Mouse (Mus musculus): Measurements from ENCODE around the gene Psmc4. TPM values are rescaled to one million over a fixed set of nuclear protein-coding genes. Genes with fewer than 3 reads are reported as not detected.

Psmc4 gene
- 374 and 379 TPM in 2 replicates for polyA plus RNA-seq (2016; fragmentation: Nextera tagmentation; extraction: Ambion mirVana)

GRCm38 (mm10) chr7:28049476-28050409, at the start of gene Psmc4:
Gene Psmc4 (minus strand): TSS chr7:28050101.
- H3K9me3 ChIP-seq = no peaks in the 10 kb centered on the region
- H3K36me3 ChIP-seq (replicated peaks) = peaks cover 42% of the 10 kb centered on the region
- peak within 1 kb of the TSS; percentile 85 for H3K4me2 ChIP-seq
- peaks cover 8% of the 10 kb centered on the region for H3K4me1 ChIP-seq
- H3K27ac ChIP-seq = no peak within 1 kb of the TSS
- 1% methylated on average over 52 of the region's 52 CpGs for WGBS
- peak within 1 kb of the TSS; percentile 83 for H3K9ac ChIP-seq
- peak within 1 kb of the TSS; percentile 60 for H3K4me3 ChIP-seq (replicated peaks)
- 0 out of 2 replicates have a peak, but pooled peaks cover 4% of the 10 kb centered on the region for H3K27me3 ChIP-seq
- ATAC-seq (ENCODE audit: low FRiP score) = peak; percentile 97

- WGBS = 93% methylated on average over 16 of the region's 16 CpGs
- Histone ChIP-seq H3K27me3 (peaks cover 7% of the 10 kb centered on the region), H3K4me3 (replicated peaks) (no peak overlapping the region), H3K36me3 (replicated peaks) (no peaks in the 10 kb centered on the region), H3K4me1 (no peaks in the 10 kb centered on the region), H3K27ac (no peak overlapping the region), H3K9me3 (peaks cover 8% of the 10 kb centered on the region), H3K9ac (no peak overlapping the region), H3K4me2 (no peak overlapping the region)
- ATAC-seq (ENCODE audit: low FRiP score) = no peak
Measured at GRCm38 (mm10) chr7:28099101-28099500, 49.2 kb upstream of the Psmc4 start.

- Histone ChIP-seq H3K36me3 (replicated peaks) (no peaks in the 10 kb centered on the region), H3K9ac (no peak overlapping the region), H3K27me3 (no peaks in the 10 kb centered on the region), H3K27ac (no peak overlapping the region), H3K9me3 (no peaks in the 10 kb centered on the region), H3K4me2 (no peak overlapping the region), H3K4me1 (0 out of 2 replicates have a peak, but pooled peaks cover 3% of the 10 kb centered on the region), H3K4me3 (replicated peaks) (no peak overlapping the region)
- no peak for ATAC-seq (ENCODE audit: low FRiP score)
- WGBS = 50% methylated on average over 11 of the region's 11 CpGs
Measured at GRCm38 (mm10) chr7:28093541-28093940, 43.6 kb upstream of the Psmc4 start.

- no peaks in the 10 kb centered on the region for H3K9me3 ChIP-seq
- 86% methylated on average over 16 of the region's 16 CpGs for WGBS
- no peak for ATAC-seq (ENCODE audit: low FRiP score)
- no peak overlapping the region for H3K27ac ChIP-seq
- H3K27me3 ChIP-seq = no peaks in the 10 kb centered on the region
- no peaks in the 10 kb centered on the region for H3K4me1 ChIP-seq
- no peak overlapping the region for H3K4me3 ChIP-seq (replicated peaks)
- H3K36me3 ChIP-seq (replicated peaks) = no peaks in the 10 kb centered on the region
- H3K9ac ChIP-seq = no peak overlapping the region
- no peak overlapping the region for H3K4me2 ChIP-seq
Measured at GRCm38 (mm10) chr7:28086236-28086635, 36.3 kb upstream of the Psmc4 start.

- 88% methylated on average over 7 of the region's 7 CpGs for WGBS
Measured at GRCm38 (mm10) chr7:28084215-28084614, 34.3 kb upstream of the Psmc4 start.

GRCm38 (mm10) chr7:28070531-28071298, 20.8 kb upstream of the Psmc4 start, which contains the start of gene Fcgbp:
Gene Fcgbp (plus strand): TSS chr7:28071236.
- no peaks in the 10 kb centered on the region for H3K4me1 ChIP-seq
- 87% methylated on average over 21 of the region's 21 CpGs for WGBS
- H3K4me3 ChIP-seq (replicated peaks) = no peak within 1 kb of the TSS
- no peak within 1 kb of the TSS for H3K4me2 ChIP-seq
- H3K27ac ChIP-seq = no peak within 1 kb of the TSS
- H3K9ac ChIP-seq = no peak within 1 kb of the TSS
- no peaks in the 10 kb centered on the region for H3K27me3 ChIP-seq
- no peaks in the 10 kb centered on the region for H3K9me3 ChIP-seq
- H3K36me3 ChIP-seq (replicated peaks) = no peaks in the 10 kb centered on the region
- no peak for ATAC-seq (ENCODE audit: low FRiP score)

More at GRCm38 (mm10) chr7:28084215-28084614, 34.3 kb upstream of the Psmc4 start:
- Histone ChIP-seq H3K9me3 (no peaks in the 10 kb centered on the region), H3K4me1 (no peaks in the 10 kb centered on the region), H3K27ac (no peak overlapping the region), H3K9ac (no peak overlapping the region), H3K4me3 (replicated peaks) (no peak overlapping the region), H3K4me2 (no peak overlapping the region), H3K27me3 (no peaks in the 10 kb centered on the region), H3K36me3 (replicated peaks) (no peaks in the 10 kb centered on the region)
- no peak for ATAC-seq (ENCODE audit: low FRiP score)

GRCm38 (mm10) chr7:28069546-28070172, 19.8 kb upstream of the Psmc4 start:
- Histone ChIP-seq H3K36me3 (replicated peaks) (no peaks in the 10 kb centered on the region), H3K27me3 (0 out of 2 replicates have a peak, but pooled peaks cover under 1% of the 10 kb centered on the region), H3K4me1 (no peaks in the 10 kb centered on the region), H3K9me3 (no peaks in the 10 kb centered on the region), H3K4me3 (replicated peaks) (no peak overlapping the region), H3K4me2 (no peak overlapping the region), H3K27ac (no peak overlapping the region), H3K9ac (no peak overlapping the region)
- no peak for ATAC-seq (ENCODE audit: low FRiP score)
- WGBS = 39% methylated on average over 3 of the region's 3 CpGs

GRCm38 (mm10) chr7:28068661-28069060, 18.8 kb upstream of the Psmc4 start:
- Histone ChIP-seq H3K36me3 (replicated peaks) (no peaks in the 10 kb centered on the region), H3K4me3 (replicated peaks) (no peak overlapping the region), H3K9me3 (no peaks in the 10 kb centered on the region), H3K27ac (no peak overlapping the region), H3K4me2 (no peak overlapping the region), H3K9ac (no peak overlapping the region), H3K27me3 (0 out of 2 replicates have a peak, but pooled peaks cover 3% of the 10 kb centered on the region), H3K4me1 (no peaks in the 10 kb centered on the region)
- no peak for ATAC-seq (ENCODE audit: low FRiP score)
- 78% methylated on average over 3 of the region's 3 CpGs for WGBS

GRCm38 (mm10) chr7:28059972-28060371, 10.1 kb upstream of the Psmc4 start:
- Histone ChIP-seq H3K9ac (no peak overlapping the region), H3K9me3 (no peaks in the 10 kb centered on the region), H3K27me3 (peaks cover 10% of the 10 kb centered on the region; the same call in 1 of the 2 replicates), H3K36me3 (replicated peaks) (no peaks in the 10 kb centered on the region), H3K4me3 (replicated peaks) (no peak overlapping the region), H3K4me1 (no peaks in the 10 kb centered on the region), H3K27ac (no peak overlapping the region), H3K4me2 (no peak overlapping the region)
- no peak for ATAC-seq (ENCODE audit: low FRiP score)
- 89% methylated on average over 1 of the region's 1 CpGs for WGBS

GRCm38 (mm10) chr7:28053046-28053930, 3.4 kb upstream of the Psmc4 start:
- H3K4me3 ChIP-seq (replicated peaks) = no peak overlapping the region
- H3K4me1 ChIP-seq = peaks cover 8% of the 10 kb centered on the region
- H3K4me2 ChIP-seq = no peak overlapping the region
- peaks cover 7% of the 10 kb centered on the region for H3K36me3 ChIP-seq (replicated peaks)
- WGBS = 91% methylated on average over 6 of the region's 6 CpGs
- H3K9ac ChIP-seq = no peak overlapping the region
- H3K27me3 ChIP-seq = 0 out of 2 replicates have a peak, but pooled peaks cover 4% of the 10 kb centered on the region
- ATAC-seq (ENCODE audit: low FRiP score) = no peak
- no peaks in the 10 kb centered on the region for H3K9me3 ChIP-seq
- no peak overlapping the region for H3K27ac ChIP-seq

GRCm38 (mm10) chr7:28050584-28050983, 683 bp upstream of the Psmc4 start:
- H3K4me1 ChIP-seq = peaks cover 8% of the 10 kb centered on the region
- no peak for ATAC-seq (ENCODE audit: low FRiP score)
- H3K36me3 ChIP-seq (replicated peaks) = peaks cover 34% of the 10 kb centered on the region
- H3K27ac ChIP-seq = no peak overlapping the region
- WGBS = 62% methylated on average over 17 of the region's 17 CpGs
- H3K27me3 ChIP-seq = 0 out of 2 replicates have a peak, but pooled peaks cover 4% of the 10 kb centered on the region
- peak overlapping the region; percentile 16; the same call in 1 of the 2 replicates for H3K4me3 ChIP-seq (replicated peaks)
- no peak overlapping the region for H3K9ac ChIP-seq
- peak overlapping the region; percentile 27; the same call in 1 of the 2 replicates for H3K4me2 ChIP-seq
- no peaks in the 10 kb centered on the region for H3K9me3 ChIP-seq

Measured in forebrain, embryonic 12.5 days (tissue).